Mouse (Mus musculus) heart, adult 2 months (tissue): ENCODE data around the gene Ssbp3.

Source experiments
- CTCF ChIP-seq: fragments of 200-600 bp; IDR thresholded peaks from 2 replicates; pipeline ENCODE4 v1.8.1; 2022; ENCODE audit warnings: antibody characterized with exemption, mild to moderate bottlenecking, moderate library complexity
- EP300 ChIP-seq: fragments of 200-500 bp; IDR thresholded peaks from 2 replicates; pipeline ENCODE4 v1.6.1; 2011; ENCODE audit warnings: low read depth, low read length, control low read depth; ENCODE audit not compliant: insufficient read depth
- POLR2A ChIP-seq: fragments of 200-500 bp; IDR thresholded peaks from 2 replicates; pipeline ENCODE4 v1.6.1; 2011; ENCODE audit warnings: mild to moderate bottlenecking, low read depth, low read length, control low read depth; ENCODE audit not compliant: insufficient read depth

DNA sequence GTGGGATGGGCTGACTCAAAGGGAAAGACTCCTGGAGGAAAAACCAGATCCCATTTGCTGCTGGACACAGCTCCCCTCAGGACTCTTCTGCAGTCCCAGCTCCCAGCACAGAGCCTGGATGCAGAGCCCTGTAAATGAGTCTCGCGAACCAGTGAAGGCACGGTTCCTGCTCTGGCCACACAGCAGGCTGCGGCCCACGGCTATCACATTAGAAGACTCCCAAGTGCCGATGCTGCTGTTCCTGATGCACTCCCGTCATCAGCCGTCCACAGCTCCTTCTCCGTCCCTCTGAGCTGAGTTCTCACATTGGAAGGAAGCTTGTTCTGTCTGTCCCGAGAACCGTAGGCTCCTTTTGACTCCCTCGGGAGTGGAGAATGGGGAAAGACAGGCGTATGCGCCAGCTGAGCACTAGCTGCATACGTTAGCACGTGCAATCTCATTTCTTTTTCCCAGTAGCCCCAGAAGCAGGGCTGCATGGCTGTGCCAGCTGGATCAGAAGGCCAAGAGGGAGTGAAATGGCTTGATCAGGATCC is 186.4 kb downstream of the Ssbp3 start, which contains the start of gene Cdcp2:
- TF ChIP-seq CTCF (no peak), POLR2A (no peak), EP300 (no peak)
